Mouse (Mus musculus) stomach, postnatal 0 days (tissue): ENCODE measurements around the gene Lama2.

Source experiments
- CTCF ChIP-seq: IDR thresholded peaks from 2 replicates; pipeline ENCODE4 v1.5.1; 2016; ENCODE audit warnings: antibody characterized with exemption, low read depth, mild to moderate bottlenecking, moderate library complexity
- EP300 ChIP-seq: optimal IDR thresholded peaks from 2 replicates; pipeline ENCODE3; 2016; ENCODE audit warnings: antibody characterized with exemption

- TF ChIP-seq CTCF: no peak
- TF ChIP-seq EP300: no peak
Observed at GRCm38 (mm10) chr10:27265812-27266211, 353.7 kb downstream of the Lama2 start.
